Mouse (Mus musculus) spleen, postnatal 14 days (tissue): ENCODE measurements around the gene Spaca7.
"Not testable (repeated sequence)": the region's sequence is repeated elsewhere in the genome, so short reads cannot be mapped to it uniquely, and the experiment has no call there.

Source experiments
- DNase-seq, 2 experiments: peaks; one replicate each; pipeline ENCODE4 v3.0.0; 2021 to 2022; ENCODE audit warnings: low spot score in 2 of 2

The Spaca7 gene

GRCm38 (mm10) chr8:12572814-12573534 is at the start of gene Spaca7:
Spaca7 (plus strand) TSS chr8:12573029.
- no peak for DNase-seq

- DNase-seq: no peak
Measured at GRCm38 (mm10) chr8:12524279-12524678, 48.5 kb upstream of the Spaca7 start.

- DNase-seq: no peak
Measured at GRCm38 (mm10) chr8:12528659-12529058, 44.2 kb upstream of the Spaca7 start.

- no peak for DNase-seq
Measured at GRCm38 (mm10) chr8:12535617-12536016, 37.2 kb upstream of the Spaca7 start.

- DNase-seq: no peak
Measured at GRCm38 (mm10) chr8:12536306-12536705, 36.5 kb upstream of the Spaca7 start.

GRCm38 (mm10) chr8:12545236-12545635 is 27.6 kb upstream of the Spaca7 start:
- DNase-seq: no peak

GRCm38 (mm10) chr8:12545671-12546070 is 27.2 kb upstream of the Spaca7 start:
- no peak for DNase-seq

- no peak for DNase-seq
Measured at GRCm38 (mm10) chr8:12547466-12548220, 25.2 kb upstream of the Spaca7 start.

- no peak for DNase-seq
Measured at GRCm38 (mm10) chr8:12548255-12548654, 24.6 kb upstream of the Spaca7 start.

- no peak for DNase-seq
Measured at GRCm38 (mm10) chr8:12548680-12549079, 24.1 kb upstream of the Spaca7 start.

- no peak for DNase-seq
Measured at GRCm38 (mm10) chr8:12555515-12556145, 17.2 kb upstream of the Spaca7 start.

GRCm38 (mm10) chr8:12558786-12559185 is 14.0 kb upstream of the Spaca7 start:
- no peak for DNase-seq

GRCm38 (mm10) chr8:12561403-12561960 is 11.3 kb upstream of the Spaca7 start:
- DNase-seq: peak in 1 of 2 experiments; percentile 24

- no peak for DNase-seq
Measured at GRCm38 (mm10) chr8:12564307-12564706, 8.5 kb upstream of the Spaca7 start.

GRCm38 (mm10) chr8:12565488-12565887 is 7.3 kb upstream of the Spaca7 start:
- DNase-seq: no peak

GRCm38 (mm10) chr8:12566509-12566908 is 6.3 kb upstream of the Spaca7 start:
- DNase-seq: no peak

GRCm38 (mm10) chr8:12576003-12576402 is 3.2 kb downstream of the Spaca7 start:
- DNase-seq: no peak

- DNase-seq: no peak
Measured at GRCm38 (mm10) chr8:12576739-12577138, 3.9 kb downstream of the Spaca7 start.

- DNase-seq: not testable (repeated sequence)
Measured at GRCm38 (mm10) chr8:12579339-12579999, 6.6 kb downstream of the Spaca7 start.

- no peak for DNase-seq
Measured at GRCm38 (mm10) chr8:12583785-12584184, 11.0 kb downstream of the Spaca7 start.

GRCm38 (mm10) chr8:12607223-12607622 is 34.4 kb downstream of the Spaca7 start:
- DNase-seq: peak; percentile 35 to 62

- no peak for DNase-seq
Measured at GRCm38 (mm10) chr8:12608810-12609209, 36.0 kb downstream of the Spaca7 start.
